Mouse (Mus musculus) hindbrain, embryonic 11.5 days (tissue): ENCODE data around the gene Hoxd4. TPM values are rescaled to one million over a fixed set of nuclear protein-coding genes. Genes with fewer than 3 reads are reported as not detected.

Source experiments
- ATAC-seq: fragments of 200-750 bp; cut with Nextera tagmentation; 2 replicates; pipeline ENCODE4 v1.8.0; 2017; ENCODE audit warnings: mild to moderate bottlenecking, moderate TSS enrichment, moderate library complexity; ENCODE audit not compliant: low FRiP score
- DNase-seq: peaks from one replicate; pipeline ENCODE4 v3.0.0-alpha.2; 2015; ENCODE audit warnings: low spot score
- H3K27ac ChIP-seq: fragments of 300-500 bp; sonication (generic); 2 replicates; pipeline ENCODE4 v1.5.1; 2014; ENCODE audit warnings: mild to moderate bottlenecking, low read depth, low read length
- H3K27me3 ChIP-seq: fragments of 300-500 bp; sonication (generic); 2 replicates; pipeline ENCODE4 v1.6.1; 2014; ENCODE audit warnings: mild to moderate bottlenecking, low read length, moderate library complexity, mixed read lengths; ENCODE audit not compliant: control insufficient read depth, insufficient read depth
- H3K36me3 ChIP-seq: fragments of 300-500 bp; sonication (generic); 2 replicates; pipeline ENCODE4 v1.6.1; 2014; ENCODE audit warnings: mild to moderate bottlenecking, low read length, moderate library complexity, mixed read lengths; ENCODE audit not compliant: control insufficient read depth, insufficient read depth
- H3K4me1 ChIP-seq: fragments of 300-500 bp; sonication (generic); replicated peaks from 2 replicates; pipeline ENCODE4 v1.6.1; 2014; ENCODE audit warnings: low read length, mixed read lengths; ENCODE audit not compliant: control insufficient read depth, insufficient read depth
- H3K4me2 ChIP-seq: fragments of 300-500 bp; sonication (generic); replicated peaks from 2 replicates; pipeline ENCODE4 v1.6.1; 2014; ENCODE audit warnings: mild to moderate bottlenecking, low read depth, low read length
- H3K4me3 ChIP-seq: fragments of 300-500 bp; sonication (generic); 2 replicates; pipeline ENCODE4 v1.5.1; 2014; ENCODE audit warnings: low read depth, low read length
- H3K9ac ChIP-seq: fragments of 300-500 bp; sonication (generic); 2 replicates; pipeline ENCODE4 v1.6.1; 2014; ENCODE audit warnings: low read depth, low read length
- H3K9me3 ChIP-seq: fragments of 300-500 bp; sonication (generic); 2 replicates; pipeline ENCODE4 v1.6.1; 2016; ENCODE audit warnings: low read length; ENCODE audit not compliant: control insufficient read depth
- WGBS: fragments of 180-500 bp; shearing (Covaris S2); extraction: QIAGEN DNeasy Blood & Tissue Kit; methylation state at CpG from one replicate; pipeline ENCODE4 v1.1.7; 2014; 5-methylcytosine and 5-hydroxymethylcytosine counted together
- polyA plus RNA-seq: library from polyadenylated mRNA; unstranded; fragments of >200 nt; fragmentation: Nextera tagmentation; extraction: Ambion mirVana; gene quantifications from 2 replicates; pipeline ENCODE4 v1.2.1, GENCODE M21; 2014

The Hoxd4 gene
- polyA plus RNA-seq, 1 experiment from 2014 or later = 3.7 TPM

- DNase-seq = peak; percentile 65
- no peaks in the 10 kb centered on the region for H3K9me3 ChIP-seq
- WGBS = 3% methylated on average over 11 of the region's 11 CpGs
- H3K4me3 ChIP-seq = peak overlapping the region; percentile 55
- peak overlapping the region; percentile 93 for H3K27ac ChIP-seq
- peaks cover 2% of the 10 kb centered on the region; the same call in 1 of the 2 replicates for H3K4me1 ChIP-seq
- peaks cover 76% of the 10 kb centered on the region for H3K27me3 ChIP-seq
- no peaks in the 10 kb centered on the region for H3K36me3 ChIP-seq
- peak overlapping the region; percentile 85 for H3K9ac ChIP-seq
- ATAC-seq = no peak
- peak overlapping the region; percentile 64 for H3K4me2 ChIP-seq
Observed at GRCm38 (mm10) chr2:74747661-74748141, 36.0 kb downstream of the Hoxd4 start.

- Histone ChIP-seq H3K9ac (peak overlapping the region; percentile 85), H3K9me3 (no peaks in the 10 kb centered on the region), H3K27me3 (peaks cover 77% of the 10 kb centered on the region), H3K4me1 (peaks cover 7% of the 10 kb centered on the region), H3K36me3 (no peaks in the 10 kb centered on the region), H3K4me2 (peak overlapping the region; percentile 64), H3K27ac (peak overlapping the region; percentile 93), H3K4me3 (peak overlapping the region; percentile 55)
- DNase-seq (peak; percentile 62), ATAC-seq (no peak)
- WGBS = 1% methylated on average over 9 of the region's 9 CpGs
Observed at GRCm38 (mm10) chr2:74748436-74748995, 36.8 kb downstream of the Hoxd4 start.

GRCm38 (mm10) chr2:74749337-74750121, 37.8 kb downstream of the Hoxd4 start:
- Histone ChIP-seq H3K27ac (peak overlapping the region; percentile 93), H3K9me3 (no peaks in the 10 kb centered on the region), H3K4me2 (peak overlapping the region; percentile 64), H3K36me3 (no peaks in the 10 kb centered on the region), H3K4me1 (peaks cover 7% of the 10 kb centered on the region), H3K27me3 (peaks cover 69% of the 10 kb centered on the region), H3K9ac (peak overlapping the region; percentile 85), H3K4me3 (peak overlapping the region; percentile 55)
- ATAC-seq (peak; percentile 82), DNase-seq (peak; percentile 88)
- WGBS = under 1% methylated on average over 46 of the region's 47 CpGs

- H3K4me1 ChIP-seq = peaks cover 7% of the 10 kb centered on the region
- H3K4me3 ChIP-seq = no peak overlapping the region
- ATAC-seq (no peak), DNase-seq (peak; percentile 46)
- H3K4me2 ChIP-seq = peak overlapping the region; percentile 64
- H3K9me3 ChIP-seq = no peaks in the 10 kb centered on the region
- H3K27me3 ChIP-seq = peaks cover 63% of the 10 kb centered on the region
- H3K36me3 ChIP-seq = no peaks in the 10 kb centered on the region
- WGBS = 22% methylated on average over 5 of the region's 5 CpGs
- H3K9ac ChIP-seq = peak overlapping the region; percentile 85
- H3K27ac ChIP-seq = peak overlapping the region; percentile 93
Observed at GRCm38 (mm10) chr2:74750731-74751250, 39.1 kb downstream of the Hoxd4 start.

GRCm38 (mm10) chr2:74751861-74752260, 40.1 kb downstream of the Hoxd4 start:
- Histone ChIP-seq H3K4me3 (no peak overlapping the region), H3K9ac (peak overlapping the region; percentile 58; the same call in 1 of the 2 replicates), H3K4me1 (peaks cover 7% of the 10 kb centered on the region), H3K4me2 (no peak overlapping the region), H3K36me3 (no peaks in the 10 kb centered on the region), H3K27me3 (peaks cover 52% of the 10 kb centered on the region), H3K9me3 (no peaks in the 10 kb centered on the region), H3K27ac (peak overlapping the region; percentile 93; the same call in 1 of the 2 replicates)
- DNase-seq (peak; percentile 33), ATAC-seq (no peak)
- 41% methylated on average over 1 of the region's 1 CpGs for WGBS

GRCm38 (mm10) chr2:74752431-74753174, 40.9 kb downstream of the Hoxd4 start:
- Histone ChIP-seq H3K4me1 (peaks cover 7% of the 10 kb centered on the region), H3K9me3 (no peaks in the 10 kb centered on the region), H3K4me3 (peak overlapping the region; percentile 23), H3K27ac (peak overlapping the region; percentile 93), H3K4me2 (peak overlapping the region; percentile 54), H3K9ac (peak overlapping the region; percentile 58), H3K36me3 (no peaks in the 10 kb centered on the region), H3K27me3 (peaks cover 46% of the 10 kb centered on the region)
- ATAC-seq (peak; percentile 75), DNase-seq (peak; percentile 75)
- 1% methylated on average over 44 of the region's 45 CpGs for WGBS

- no peak; the same call in 1 of the 2 replicates for ATAC-seq
Observed at GRCm38 (mm10) chr2:74753175-74753523, 41.4 kb downstream of the Hoxd4 start.

GRCm38 (mm10) chr2:74753711-74754110, 42.0 kb downstream of the Hoxd4 start:
- 19% methylated on average over 5 of the region's 5 CpGs for WGBS
- Histone ChIP-seq H3K36me3 (no peaks in the 10 kb centered on the region), H3K4me3 (no peak overlapping the region), H3K4me2 (no peak overlapping the region), H3K27me3 (peaks cover 45% of the 10 kb centered on the region), H3K4me1 (peaks cover 7% of the 10 kb centered on the region), H3K9ac (no peak overlapping the region; the same call in 1 of the 2 replicates), H3K27ac (no peak overlapping the region), H3K9me3 (no peaks in the 10 kb centered on the region)
- no peak for ATAC-seq
- no peak for DNase-seq

More at GRCm38 (mm10) chr2:74753175-74753523, 41.4 kb downstream of the Hoxd4 start:
- Histone ChIP-seq H3K4me1 (peaks cover 7% of the 10 kb centered on the region), H3K27me3 (peaks cover 46% of the 10 kb centered on the region), H3K9ac (peak overlapping the region; percentile 58), H3K36me3 (no peaks in the 10 kb centered on the region), H3K4me3 (peak overlapping the region; percentile 23), H3K4me2 (peak overlapping the region; percentile 54), H3K9me3 (no peaks in the 10 kb centered on the region), H3K27ac (peak overlapping the region; percentile 93)
- no peak for DNase-seq
- WGBS = under 1% methylated on average over 25 of the region's 25 CpGs
